Mouse (Mus musculus) MEL (cell line): Measurements from ENCODE around the gene Sort1. TPM values are rescaled to one million over a fixed set of nuclear protein-coding genes. Genes with fewer than 3 reads are reported as not detected.
"Not testable (repeated sequence)": the region's sequence is repeated elsewhere in the genome, so short reads cannot be mapped to it uniquely, and the experiment has no call there.

Source experiments
- DNase-seq: peaks from one replicate; pipeline ENCODE4 v3.0.0; 2011; ENCODE audit warnings: low read depth, low spot score
- H3K27ac ChIP-seq: 2 replicates; pipeline ENCODE4 v1.5.1; 2012; ENCODE audit warnings: low read depth, mild to moderate bottlenecking, control low read depth, low read length, moderate library complexity; ENCODE audit not compliant: control insufficient read depth
- H3K27me3 ChIP-seq, 2 experiments: fragments of 150-350 bp in 1 of 2; sonication (generic) in 1 of 2; 2 replicates each; pipeline ENCODE4 v1.6.1; 2012; ENCODE audit warnings: low read length in 2 of 2, mild to moderate bottlenecking in 2 of 2, improper control_type of control experiment in 1 of 2, moderate library complexity in 1 of 2; ENCODE audit not compliant: insufficient read depth in 2 of 2, control insufficient read depth in 1 of 2
- H3K36me3 ChIP-seq, 2 experiments: 2 replicates each; pipeline ENCODE4 v1.6.1; 2012 to 2014; ENCODE audit warnings: low read length in 2 of 2, improper control_type of control experiment in 1 of 2, inconsistent platforms in 1 of 2, mild to moderate bottlenecking in 1 of 2; ENCODE audit not compliant: insufficient read depth in 2 of 2, control insufficient read depth in 1 of 2
- H3K4me1 ChIP-seq, 2 experiments: fragments of 150-350 bp in 1 of 2; sonication (generic) in 1 of 2; 2 replicates each; pipeline ENCODE4 v1.6.1; 2012; ENCODE audit warnings: low read length in 2 of 2, improper control_type of control experiment in 1 of 2, mild to moderate bottlenecking in 1 of 2; ENCODE audit not compliant: insufficient read depth in 2 of 2, control insufficient read depth in 1 of 2
- H3K4me3 ChIP-seq, 2 experiments: fragments of 150-350 bp in 1 of 2; sonication (generic) in 1 of 2; 2 replicates each; pipeline ENCODE4 v1.5.1; 2012; ENCODE audit warnings: low read depth in 2 of 2, low read length in 2 of 2, mild to moderate bottlenecking in 2 of 2, moderate library complexity in 2 of 2, control low read depth in 1 of 2, improper control_type of control experiment in 1 of 2; ENCODE audit not compliant: control insufficient read depth in 1 of 2, insufficient read depth in 1 of 2
- H3K79me2 ChIP-seq: 2 replicates; pipeline ENCODE4 v1.6.1; 2012; ENCODE audit warnings: mild to moderate bottlenecking, low read length, moderate library complexity; ENCODE audit not compliant: control insufficient read depth, poor library complexity, insufficient read depth
- H3K9ac ChIP-seq: 2 replicates; pipeline ENCODE4 v1.6.1; 2012; ENCODE audit warnings: low read depth, mild to moderate bottlenecking, control low read depth, low read length, moderate library complexity; ENCODE audit not compliant: control insufficient read depth, poor library complexity, severe bottlenecking
- H3K9me3 ChIP-seq: fragments of 150-350 bp; sonication (generic); replicated peaks from 2 replicates; pipeline ENCODE4 v1.6.1; 2012; ENCODE audit warnings: mild to moderate bottlenecking, low read length, improper control_type of control experiment, moderate library complexity; ENCODE audit not compliant: insufficient read depth
- CHD2 ChIP-seq: IDR thresholded peaks from 2 replicates; pipeline ENCODE4 v1.6.1; 2011; ENCODE audit warnings: low read length, improper control_type of control experiment
- CTCF ChIP-seq, 3 experiments: IDR thresholded peaks in 2 of 3; conservative IDR thresholded peaks in 1 of 3; 2 replicates each; pipeline ENCODE4 v1.5.1; 2011 to 2012; ENCODE audit warnings: low read length in 3 of 3, low read depth in 2 of 3, mild to moderate bottlenecking in 2 of 3, improper control_type of control experiment in 1 of 3, inconsistent platforms in 1 of 3, mixed read lengths in 1 of 3, moderate library complexity in 1 of 3; ENCODE audit not compliant: control insufficient read depth in 1 of 3, insufficient read depth in 1 of 3, poor library complexity in 1 of 3, severe bottlenecking in 1 of 3
- E2F4 ChIP-seq: IDR thresholded peaks from 2 replicates; pipeline ENCODE4 v1.6.1; 2011; ENCODE audit warnings: low read depth, low read length, improper control_type of control experiment, borderline replicate concordance
- EP300 ChIP-seq, 2 experiments: IDR thresholded peaks; 2 replicates each; pipeline ENCODE4 v1.6.1; 2011; ENCODE audit warnings: improper control_type of control experiment in 2 of 2, low read length in 2 of 2, low read depth in 1 of 2, mild to moderate bottlenecking in 1 of 2
- ETS1 ChIP-seq: IDR thresholded peaks from 2 replicates; pipeline ENCODE4 v1.6.1; 2012; ENCODE audit warnings: low read depth, mild to moderate bottlenecking, inconsistent platforms, low read length, improper control_type of control experiment, moderate library complexity
- GATA1 ChIP-seq: IDR thresholded peaks from 2 replicates; pipeline ENCODE4 v1.6.1; 2011; ENCODE audit warnings: low read depth, low read length, improper control_type of control experiment
- HCFC1 ChIP-seq: IDR thresholded peaks from 2 replicates; pipeline ENCODE4 v1.6.1; 2012; ENCODE audit warnings: low read depth, mild to moderate bottlenecking, inconsistent platforms, low read length, improper control_type of control experiment, moderate library complexity
- MAX ChIP-seq: IDR thresholded peaks from 2 replicates; pipeline ENCODE4 v1.6.1; 2011; ENCODE audit warnings: low read length, improper control_type of control experiment
- MAZ ChIP-seq: IDR thresholded peaks from 2 replicates; pipeline ENCODE4 v1.6.1; 2012; ENCODE audit warnings: low read depth, mild to moderate bottlenecking, inconsistent platforms, low read length, improper control_type of control experiment
- MEF2A ChIP-seq: IDR thresholded peaks from 2 replicates; pipeline ENCODE4 v1.6.1; 2014; ENCODE audit warnings: low read depth, mild to moderate bottlenecking, inconsistent platforms, low read length, improper control_type of control experiment; ENCODE audit not compliant: poor library complexity, insufficient replicate concordance, severe bottlenecking; ENCODE audit errors: extremely low read depth
- MYC ChIP-seq: IDR thresholded peaks from 2 replicates; pipeline ENCODE4 v1.6.1; 2011; ENCODE audit warnings: low read depth, mild to moderate bottlenecking, low read length, improper control_type of control experiment, moderate library complexity
- NELFE ChIP-seq: IDR thresholded peaks from 2 replicates; pipeline ENCODE4 v1.6.1; 2011; ENCODE audit warnings: low read depth, low read length, improper control_type of control experiment
- NRF1 ChIP-seq: IDR thresholded peaks from 2 replicates; pipeline ENCODE4 v1.6.1; 2014; ENCODE audit warnings: low read depth, mild to moderate bottlenecking, inconsistent platforms, low read length, improper control_type of control experiment, moderate library complexity; ENCODE audit not compliant: poor library complexity, insufficient read depth, severe bottlenecking
- POLR2A ChIP-seq, 2 experiments: IDR thresholded peaks; 2 replicates each; pipeline ENCODE4 v1.6.1; 2011 to 2012; ENCODE audit warnings: low read length in 2 of 2, mild to moderate bottlenecking in 2 of 2, control low read depth in 1 of 2, improper control_type of control experiment in 1 of 2, low read depth in 1 of 2, moderate library complexity in 1 of 2; ENCODE audit not compliant: control insufficient read depth in 1 of 2, insufficient read depth in 1 of 2, poor library complexity in 1 of 2
- POLR2AphosphoS2 ChIP-seq: IDR thresholded peaks from 2 replicates; pipeline ENCODE4 v1.6.1; 2011; ENCODE audit warnings: low read length, improper control_type of control experiment
- SIN3A ChIP-seq: IDR thresholded peaks from 2 replicates; pipeline ENCODE4 v1.6.1; 2012; ENCODE audit warnings: low read length, improper control_type of control experiment, inconsistent platforms
- ZMIZ1 ChIP-seq: IDR thresholded peaks from 2 replicates; pipeline ENCODE4 v1.6.1; 2012; ENCODE audit warnings: low read depth, mild to moderate bottlenecking, inconsistent platforms, low read length, improper control_type of control experiment, moderate library complexity
- polyA plus RNA-seq, 2 experiments: library from polyadenylated mRNA; stranded (reverse) in 1 of 2; unstranded in 1 of 2; fragments of >175 nt in 1 of 2; fragments of >200 nt in 1 of 2; gene quantifications; 2 replicates each; pipeline versions ENCODE4 v1.2.1 to v1.2.4; 2012; ENCODE audit warnings: low replicate concordance in 2 of 2, low read depth in 1 of 2; ENCODE audit not compliant: insufficient read length in 2 of 2, insufficient read depth in 1 of 2, missing spikeins in 1 of 2
- total RNA-seq: library from RNA; depleted of rRNA; stranded (reverse); fragments of 300-350 nt; gene quantifications from 2 replicates; pipeline ENCODE4 v1.2.3, GENCODE M21; 2012; rRNA removed

The Sort1 gene
- total RNA-seq (10.2 and 12.3 TPM in 2 replicates), polyA plus RNA-seq (10 to 100 TPM; 22.7 to 28.3 TPM)

- Histone ChIP-seq H3K9ac (peak within 1 kb of the TSS; percentile 81), H3K79me2 (peaks cover 1% of the 10 kb centered on the region; the same call in 1 of the 2 replicates), H3K4me3 (peak within 1 kb of the TSS; percentile 75 to 82)
- TF ChIP-seq ETS1 (0 out of 2 replicates have a peak, but pooled peaks have one; percentile 11), SIN3A (peak; percentile 64; the same call in 1 of the 2 replicates), HCFC1 (peak; percentile 77), ZMIZ1 (0 out of 2 replicates have a peak, but pooled peaks have one; percentile 50), NRF1 (peak; percentile 57), CHD2 (peak; percentile 40), NELFE (peak; percentile 50), MEF2A (no peak), EP300 (IDR thresholded peaks at IDR 0.05; ENCODE audit: low read depth in 1 of 2, low read length in 2 of 2) (no peak), POLR2A (IDR thresholded peaks at IDR 0.05; ENCODE audit: control insufficient read depth in 1 of 2, insufficient read depth in 1 of 2, low read depth in 1 of 2, low read length in 2 of 2, poor library complexity in 1 of 2) (peak; percentile 54 to 65; a peak in 2 of 4 replicates), POLR2AphosphoS2 (no peak), MAX (peak; percentile 46; the same call in 1 of the 2 replicates), E2F4 (no peak), MAZ (peak; percentile 39; the same call in 1 of the 2 replicates), GATA1 (no peak)
- TF ChIP-seq, all 39 proteins: peak for 10
- Histone ChIP-seq H3K4me1 (peaks cover 0 to 4% of the 10 kb centered on the region in 2 experiments; a peak in 1 of 4 replicates), H3K9me3 (no peaks in the 10 kb centered on the region), H3K27ac (peak within 1 kb of the TSS; percentile 81), H3K36me3 (peaks cover 0 to 3% of the 10 kb centered on the region in 2 experiments; a peak in 1 of 4 replicates), H3K27me3 (no peaks in the 10 kb centered on the region)
- peak; percentile 94 for DNase-seq
Measured at GRCm38 (mm10) chr3:108283781-108284601, at the start of gene Sort1. Sort1 (plus strand) TSS chr3:108284082.

- H3K27ac ChIP-seq, H3K27me3 ChIP-seq, H3K9me3 ChIP-seq, H3K4me3 ChIP-seq, H3K9ac ChIP-seq, H3K79me2 ChIP-seq, H3K4me1 ChIP-seq, H3K36me3 ChIP-seq: not testable (repeated sequence)
- DNase-seq: peak; percentile 34
- TF ChIP-seq MYC (0 out of 2 replicates have a peak, but pooled peaks have one; percentile 21), CTCF (IDR thresholded peaks at IDR 0.05 in 2 of 3, conservative IDR thresholded peaks at IDR 0.05 in 1 of 3; ENCODE audit: control insufficient read depth in 1 of 3, insufficient read depth in 1 of 3, low read depth in 2 of 3, low read length in 3 of 3, poor library complexity in 1 of 3, severe bottlenecking in 1 of 3) (peak in 2 of 3 experiments; percentile 16 to 36; a peak in 4 of 6 replicates)
Measured at GRCm38 (mm10) chr3:108237474-108238102, 46.3 kb upstream of the Sort1 start.
